Mouse (Mus musculus) bone marrow, adult 2 months (tissue): Measurements from ENCODE around the gene Olfr350.

Experiments used
- CTCF ChIP-seq: fragments of 200-500 bp; IDR thresholded peaks from 2 replicates; pipeline ENCODE4 v1.5.1; 2011; ENCODE audit warnings: low read length, control low read depth; ENCODE audit not compliant: control insufficient read depth, insufficient read depth
- POLR2A ChIP-seq: fragments of 200-500 bp; IDR thresholded peaks from 2 replicates; pipeline ENCODE4 v1.6.1; 2011; ENCODE audit warnings: low read depth, mild to moderate bottlenecking, control low read depth, low read length, borderline replicate concordance; ENCODE audit not compliant: control insufficient read depth

- TF ChIP-seq CTCF (no peak), POLR2A (no peak)
These were observed 29.2 kb upstream of the Olfr350 start, which contains the start of gene Olfr3 for GRCm38 (mm10) chr2:36816932-36817331.
